Mouse (Mus musculus) liver, embryonic 16.5 days (tissue): Measurements from ENCODE around the gene Spef2. TPM values are rescaled to one million over a fixed set of nuclear protein-coding genes. Genes with fewer than 3 reads are reported as not detected.
A peak's percentile ranks its signal among the peaks of the same experiment; 100 is the strongest.
"Not testable (repeated sequence)": the region's sequence is repeated elsewhere in the genome, so short reads cannot be mapped to it uniquely, and the experiment has no call there.

Experiments
- ATAC-seq: fragments of 200-750 bp; cut with Nextera tagmentation; 2 replicates; pipeline ENCODE4 v1.8.0; 2017; ENCODE audit warnings: low read depth, mild to moderate bottlenecking, moderate number of reproducible peaks, moderate library complexity
- H3K27ac ChIP-seq: fragments of 300-500 bp; sonication (generic); 2 replicates; pipeline ENCODE4 v1.5.1; 2014; ENCODE audit warnings: mild to moderate bottlenecking, low read length
- H3K27me3 ChIP-seq: fragments of 300-500 bp; sonication (generic); 2 replicates; pipeline ENCODE4 v1.6.1; 2014; ENCODE audit warnings: low read depth, low read length, mixed read lengths; ENCODE audit not compliant: control insufficient read depth, insufficient read depth
- H3K36me3 ChIP-seq: fragments of 300-500 bp; sonication (generic); 2 replicates; pipeline ENCODE4 v1.6.1; 2014; ENCODE audit warnings: mild to moderate bottlenecking; ENCODE audit not compliant: control insufficient read depth, insufficient read depth
- H3K4me1 ChIP-seq: fragments of 300-500 bp; sonication (generic); 2 replicates; pipeline ENCODE4 v1.6.1; 2014; ENCODE audit warnings: low read depth, low read length, mixed read lengths; ENCODE audit not compliant: control insufficient read depth
- H3K4me2 ChIP-seq: fragments of 300-500 bp; sonication (generic); 2 replicates; pipeline ENCODE4 v1.6.1; 2014; ENCODE audit warnings: low read depth, low read length, mixed read lengths
- H3K4me3 ChIP-seq: fragments of 300-500 bp; sonication (generic); 2 replicates; pipeline ENCODE4 v1.5.1; 2014; ENCODE audit warnings: low read depth, mild to moderate bottlenecking, low read length
- H3K9ac ChIP-seq: fragments of 300-500 bp; sonication (generic); 2 replicates; pipeline ENCODE4 v1.6.1; 2014; ENCODE audit warnings: low read depth, low read length
- H3K9me3 ChIP-seq: fragments of 300-500 bp; sonication (generic); replicated peaks from 2 replicates; pipeline ENCODE4 v1.6.1; 2016; ENCODE audit warnings: low read length; ENCODE audit not compliant: control insufficient read depth
- WGBS: fragments of 180-500 bp; shearing (Covaris S2); extraction: QIAGEN DNeasy Blood & Tissue Kit; methylation state at CpG from one replicate; pipeline ENCODE4 v1.1.7; 2014; ENCODE audit not compliant: insufficient replicate concordance; 5-methylcytosine and 5-hydroxymethylcytosine counted together
- polyA plus RNA-seq: library from polyadenylated mRNA; unstranded; fragments of >200 nt; fragmentation: Nextera tagmentation; extraction: Ambion mirVana; gene quantifications from 2 replicates; pipeline ENCODE4 v1.2.1, GENCODE M21; 2015

The Spef2 gene
- 0.04 and 0.08 TPM in 2 replicates for polyA plus RNA-seq

GRCm38 (mm10) chr15:9748359-9749102 lies at the start of gene Spef2:
Gene Spef2 (minus strand): TSS chr15:9748868.
- peak within 1 kb of the TSS; percentile 36 for H3K4me2 ChIP-seq
- no peaks in the 10 kb centered on the region for H3K36me3 ChIP-seq
- H3K9ac ChIP-seq, result no peak within 1 kb of the TSS
- no peaks in the 10 kb centered on the region for H3K4me1 ChIP-seq
- 11% methylated on average over 16 of the region's 16 CpGs for WGBS
- no peaks in the 10 kb centered on the region for H3K9me3 ChIP-seq
- no peaks in the 10 kb centered on the region for H3K27me3 ChIP-seq
- peak within 1 kb of the TSS; percentile 37 for H3K4me3 ChIP-seq
- peak; percentile 77 for ATAC-seq
- no peak within 1 kb of the TSS for H3K27ac ChIP-seq

- WGBS, result 69% methylated on average over 3 of the region's 3 CpGs
- H3K4me2 ChIP-seq, result no peak overlapping the region
- H3K9ac ChIP-seq, result no peak overlapping the region
- no peak overlapping the region for H3K4me3 ChIP-seq
- no peaks in the 10 kb centered on the region for H3K27me3 ChIP-seq
- no peaks in the 10 kb centered on the region for H3K4me1 ChIP-seq
- H3K9me3 ChIP-seq, result no peaks in the 10 kb centered on the region
- no peaks in the 10 kb centered on the region for H3K36me3 ChIP-seq
- no peak overlapping the region for H3K27ac ChIP-seq
- ATAC-seq, result no peak
These were observed 45.5 kb upstream of the Spef2 start for GRCm38 (mm10) chr15:9794131-9794530.

- Histone ChIP-seq H3K4me2 (no peak overlapping the region), H3K4me1 (no peaks in the 10 kb centered on the region), H3K36me3 (no peaks in the 10 kb centered on the region), H3K9me3 (no peaks in the 10 kb centered on the region), H3K27ac (no peak overlapping the region), H3K27me3 (no peaks in the 10 kb centered on the region), H3K4me3 (no peak overlapping the region), H3K9ac (no peak overlapping the region)
- no peak for ATAC-seq
- 35% methylated on average over 3 of the region's 3 CpGs for WGBS
These were observed 39.8 kb upstream of the Spef2 start for GRCm38 (mm10) chr15:9788245-9789030.

- H3K9me3 ChIP-seq, ATAC-seq, H3K4me3 ChIP-seq, H3K4me2 ChIP-seq, H3K27ac ChIP-seq, H3K9ac ChIP-seq, H3K27me3 ChIP-seq, H3K36me3 ChIP-seq, H3K4me1 ChIP-seq: not testable (repeated sequence)
- WGBS, result 48% methylated on average over 6 of the region's 6 CpGs
These were observed 25.8 kb upstream of the Spef2 start for GRCm38 (mm10) chr15:9774222-9775142.

- H3K4me1 ChIP-seq, result no peaks in the 10 kb centered on the region
These were observed 19.7 kb upstream of the Spef2 start for GRCm38 (mm10) chr15:9768184-9768918.

GRCm38 (mm10) chr15:9767034-9767433 lies 18.4 kb upstream of the Spef2 start:
- ATAC-seq, result no peak
- no peaks in the 10 kb centered on the region for H3K9me3 ChIP-seq

More at GRCm38 (mm10) chr15:9768184-9768918, 19.7 kb upstream of the Spef2 start:
- no peaks in the 10 kb centered on the region for H3K9me3 ChIP-seq
- no peak overlapping the region for H3K4me2 ChIP-seq
- H3K27me3 ChIP-seq, result no peaks in the 10 kb centered on the region
- no peak overlapping the region for H3K9ac ChIP-seq
- no peaks in the 10 kb centered on the region for H3K36me3 ChIP-seq
- no peak overlapping the region for H3K4me3 ChIP-seq
- no peak overlapping the region for H3K27ac ChIP-seq
- WGBS, result 39% methylated on average over 4 of the region's 4 CpGs
- ATAC-seq, result no peak

GRCm38 (mm10) chr15:9750966-9751365 lies 2.3 kb upstream of the Spef2 start:
- 70% methylated on average over 3 of the region's 3 CpGs for WGBS
- H3K4me2 ChIP-seq, result no peak overlapping the region

More at GRCm38 (mm10) chr15:9767034-9767433, 18.4 kb upstream of the Spef2 start:
- Histone ChIP-seq H3K9ac (no peak overlapping the region), H3K4me2 (no peak overlapping the region), H3K4me3 (no peak overlapping the region), H3K36me3 (no peaks in the 10 kb centered on the region), H3K4me1 (no peaks in the 10 kb centered on the region), H3K27me3 (no peaks in the 10 kb centered on the region), H3K27ac (no peak overlapping the region)

GRCm38 (mm10) chr15:9747410-9748104 lies 1.1 kb downstream of the Spef2 start:
- WGBS, result 32% methylated on average over 5 of the region's 5 CpGs
- no peak overlapping the region for H3K27ac ChIP-seq
- ATAC-seq, result no peak

More at GRCm38 (mm10) chr15:9750966-9751365, 2.3 kb upstream of the Spef2 start:
- H3K4me1 ChIP-seq, result no peaks in the 10 kb centered on the region
- no peaks in the 10 kb centered on the region for H3K9me3 ChIP-seq
- no peaks in the 10 kb centered on the region for H3K27me3 ChIP-seq
- no peak overlapping the region for H3K4me3 ChIP-seq
- no peaks in the 10 kb centered on the region for H3K36me3 ChIP-seq
- ATAC-seq, result no peak
- H3K27ac ChIP-seq, result no peak overlapping the region
- no peak overlapping the region for H3K9ac ChIP-seq

More at GRCm38 (mm10) chr15:9747410-9748104, 1.1 kb downstream of the Spef2 start:
- no peak overlapping the region for H3K4me3 ChIP-seq
- H3K4me1 ChIP-seq, result no peaks in the 10 kb centered on the region
- H3K9ac ChIP-seq, result no peak overlapping the region
- H3K36me3 ChIP-seq, result no peaks in the 10 kb centered on the region
- H3K27me3 ChIP-seq, result no peaks in the 10 kb centered on the region
- no peaks in the 10 kb centered on the region for H3K9me3 ChIP-seq
- no peak overlapping the region for H3K4me2 ChIP-seq
